Mouse (Mus musculus): ENCODE measurements around the gene Metrnl.

DNA sequence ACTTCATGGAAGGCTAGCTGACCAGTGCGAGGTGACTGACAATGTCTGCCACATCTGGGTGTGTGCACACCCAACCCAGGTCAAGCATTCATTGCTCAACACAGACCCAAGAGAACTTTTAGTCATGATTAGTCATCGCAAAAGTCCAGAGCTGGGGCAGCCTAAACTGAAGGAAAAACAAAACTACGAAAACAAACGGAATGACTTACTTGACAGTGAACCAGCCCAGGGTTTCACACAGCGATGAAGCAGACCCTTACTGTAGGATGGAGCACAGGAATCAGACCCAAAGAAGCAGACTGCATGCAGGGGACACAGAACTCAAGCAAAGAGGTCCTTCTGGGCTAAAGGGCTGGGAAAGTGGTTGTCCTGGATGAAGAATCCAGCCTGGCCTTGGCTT is 49.4 kb upstream of the Metrnl start:
- no peak for TF ChIP-seq CTCF (IDR thresholded peaks at IDR 0.05; ENCODE audit: control insufficient read depth, insufficient read depth, low read length)
- TF ChIP-seq POLR2A (IDR thresholded peaks at IDR 0.05; ENCODE audit: borderline replicate concordance, control insufficient read depth, low read depth, low read length) = no peak

Measured in bone marrow, adult 2 months (tissue).